Mouse (Mus musculus): ENCODE data around the gene Hhat.
A peak's percentile ranks its signal among the peaks of the same experiment; 100 is the strongest.

The Hhat gene

DNA sequence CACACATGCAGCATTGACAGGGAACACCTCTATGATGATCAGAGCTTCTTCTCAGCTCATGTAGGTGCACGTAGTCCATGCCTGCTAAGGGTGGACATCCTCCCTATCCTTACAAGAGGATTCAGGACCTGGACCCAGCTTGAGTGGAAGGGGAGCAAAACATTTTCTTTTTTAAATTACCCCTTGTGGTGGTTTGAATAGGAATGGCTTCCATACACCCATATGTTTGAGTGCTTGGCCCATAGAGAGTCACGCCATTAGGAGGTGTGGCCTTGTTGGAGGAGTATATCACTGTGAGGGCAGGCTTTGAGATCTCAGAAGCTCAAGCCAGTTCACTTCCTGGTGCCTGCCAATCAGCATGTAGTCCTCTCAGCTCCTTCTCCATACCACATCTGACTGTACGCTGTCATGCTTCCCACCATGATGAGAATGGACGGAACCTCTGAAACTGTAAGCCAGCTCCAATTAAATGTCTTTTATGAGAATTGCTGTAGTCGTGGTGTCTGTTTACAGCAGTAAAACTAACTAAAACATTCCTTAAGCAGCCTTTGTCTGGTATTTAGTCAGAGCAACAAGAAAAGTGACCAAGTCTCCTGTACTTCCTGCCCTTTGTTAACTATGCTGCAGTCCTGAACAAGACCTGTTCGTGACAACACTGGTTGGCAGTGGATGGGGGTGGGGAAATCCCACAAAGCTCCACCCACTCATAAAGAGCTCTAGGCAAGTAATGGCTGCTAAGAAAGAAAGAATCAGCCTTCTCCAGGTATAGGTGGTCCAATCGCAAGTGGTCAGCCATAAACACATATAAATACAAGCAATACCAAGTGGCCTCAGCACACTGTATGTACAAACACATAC, 28.4 kb downstream of the Hhat start:
- no peak for DNase-seq

GRCm38 (mm10) chr1:192741896-192742295, 29.1 kb downstream of the Hhat start:
- no peak for DNase-seq

GRCm38 (mm10) chr1:192736524-192736923, 34.5 kb downstream of the Hhat start:
- DNase-seq, result peak in 1 of 2 experiments; percentile 37

GRCm38 (mm10) chr1:192736002-192736426, 35.0 kb downstream of the Hhat start:
- peak; percentile 63 to 70 for DNase-seq

- DNase-seq, result peak in 1 of 2 experiments; percentile 31
Measured at GRCm38 (mm10) chr1:192730517-192730916, 40.5 kb downstream of the Hhat start.

DNA sequence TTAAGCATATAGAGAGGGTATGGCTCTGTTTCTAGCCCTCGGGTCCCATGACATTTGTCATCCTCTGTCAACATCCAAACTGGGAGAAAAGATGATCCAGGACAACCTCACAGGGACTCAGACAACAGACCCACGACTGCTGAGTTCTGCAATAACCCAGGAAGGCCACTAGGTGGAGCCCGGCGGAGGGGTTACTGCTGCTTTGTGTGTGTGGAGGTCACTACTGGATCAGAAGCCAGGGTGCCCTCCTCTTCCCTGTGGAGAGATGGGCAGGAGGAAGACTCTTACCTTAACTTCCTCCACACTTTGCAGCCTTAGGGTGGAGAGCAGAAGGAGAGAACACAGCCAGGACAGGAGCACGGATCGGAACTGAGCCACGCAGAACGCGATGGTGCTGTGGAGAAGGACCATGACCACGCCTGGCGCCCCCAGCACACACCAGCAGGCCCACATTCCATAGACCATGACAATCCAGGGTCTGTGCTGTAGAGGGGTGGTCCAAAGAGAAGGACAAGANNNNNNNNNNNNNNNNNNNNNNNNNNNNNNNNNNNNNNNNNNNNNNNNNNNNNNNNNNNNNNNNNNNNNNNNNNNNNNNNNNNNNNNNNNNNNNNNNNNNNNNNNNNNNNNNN, 43.9 kb downstream of the Hhat start:
- DNase-seq, result peak; percentile 75 to 76

- DNase-seq, result peak; percentile 85
Measured at GRCm38 (mm10) chr1:192722147-192722546, 48.9 kb downstream of the Hhat start.

- DNase-seq, result no peak
Measured at GRCm38 (mm10) chr1:192720156-192720555, 50.9 kb downstream of the Hhat start.

- DNase-seq, result peak; percentile 82 to 83
Measured at GRCm38 (mm10) chr1:192711779-192712348, 59.2 kb downstream of the Hhat start.

DNA sequence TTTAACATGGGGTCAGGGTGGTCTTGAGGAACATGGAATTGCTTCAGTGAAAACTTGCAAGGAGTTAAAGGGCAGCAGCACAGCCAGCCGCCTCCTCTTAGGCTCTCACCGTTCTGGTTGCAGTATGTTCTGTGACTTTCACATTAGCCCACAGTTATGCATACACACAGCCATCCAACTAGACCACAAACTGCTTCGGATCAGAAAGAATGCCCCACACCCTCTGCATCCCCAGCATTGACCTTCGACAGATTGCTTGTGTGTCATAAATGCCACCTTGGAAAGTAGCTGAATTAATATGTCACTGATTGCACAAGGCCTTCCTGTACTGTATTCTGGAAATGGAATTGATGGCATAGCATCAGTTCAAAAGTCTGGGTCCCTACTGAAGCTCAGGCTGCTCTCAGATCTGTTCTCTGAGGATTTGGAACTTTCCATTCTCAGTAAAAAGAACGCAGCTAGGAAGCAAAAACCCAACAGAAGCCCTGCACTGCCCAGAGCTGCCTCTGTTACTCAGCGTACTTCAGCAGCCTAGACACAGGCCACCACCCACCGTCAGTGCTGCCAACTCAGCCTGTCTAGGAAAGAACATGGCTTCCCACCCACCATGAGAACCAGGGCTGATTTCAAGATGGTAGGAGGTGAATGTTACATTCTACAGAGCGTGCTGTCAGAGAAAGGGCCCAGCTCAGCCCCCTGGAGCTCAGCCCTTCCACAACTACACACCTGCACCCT, 70.5 kb downstream of the Hhat start:
- peak in 1 of 2 experiments; percentile 14 for DNase-seq

GRCm38 (mm10) chr1:192699101-192699500, 71.9 kb downstream of the Hhat start:
- DNase-seq, result no peak

- peak; percentile 31 to 55 for DNase-seq
Measured at GRCm38 (mm10) chr1:192696371-192696863, 74.6 kb downstream of the Hhat start.

GRCm38 (mm10) chr1:192693644-192694043, 77.4 kb downstream of the Hhat start:
- no peak for DNase-seq

GRCm38 (mm10) chr1:192692982-192693381, 78.0 kb downstream of the Hhat start:
- DNase-seq, result no peak

DNA sequence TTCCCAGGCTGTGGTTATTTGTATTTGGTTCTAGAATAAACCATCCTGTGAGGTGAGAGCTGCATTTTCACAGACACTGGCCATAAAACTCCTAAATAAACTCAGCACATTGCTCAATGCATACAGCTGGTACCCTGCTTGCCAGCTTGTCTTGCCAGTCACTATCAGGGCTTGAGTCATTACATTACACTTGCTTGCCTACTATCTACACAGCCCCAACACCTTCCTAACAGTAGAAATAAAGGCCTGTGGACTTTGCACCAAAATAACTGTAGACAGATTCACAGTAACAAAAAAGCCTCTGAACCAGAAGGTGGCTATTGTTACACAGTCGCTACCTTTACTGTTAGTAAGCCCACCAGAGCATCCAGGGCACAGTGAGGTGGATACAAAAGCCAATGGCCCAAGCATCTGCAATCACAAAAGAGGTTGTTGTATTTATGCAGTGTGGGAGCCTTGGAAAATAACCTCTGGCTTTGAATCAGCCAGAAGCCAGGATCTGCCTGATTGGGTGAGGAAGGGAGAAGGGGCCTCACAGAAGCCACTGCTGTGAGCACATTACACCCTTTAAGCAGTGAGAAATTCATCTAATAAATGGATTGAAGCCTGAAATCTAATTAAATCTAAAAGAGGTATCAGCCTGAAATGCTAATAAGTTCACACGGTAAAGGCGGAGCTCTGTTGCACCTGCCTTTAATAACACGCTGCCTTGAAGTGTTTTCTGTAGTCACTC, 88.6 kb downstream of the Hhat start:
- no peak for DNase-seq

- no peak for DNase-seq
Measured at GRCm38 (mm10) chr1:192677236-192677635, 93.8 kb downstream of the Hhat start.

- DNase-seq, result no peak
Measured at GRCm38 (mm10) chr1:192663608-192664007, 107.4 kb downstream of the Hhat start.

GRCm38 (mm10) chr1:192663092-192663491, 107.9 kb downstream of the Hhat start:
- DNase-seq, result peak in 1 of 2 experiments; percentile 11

DNA sequence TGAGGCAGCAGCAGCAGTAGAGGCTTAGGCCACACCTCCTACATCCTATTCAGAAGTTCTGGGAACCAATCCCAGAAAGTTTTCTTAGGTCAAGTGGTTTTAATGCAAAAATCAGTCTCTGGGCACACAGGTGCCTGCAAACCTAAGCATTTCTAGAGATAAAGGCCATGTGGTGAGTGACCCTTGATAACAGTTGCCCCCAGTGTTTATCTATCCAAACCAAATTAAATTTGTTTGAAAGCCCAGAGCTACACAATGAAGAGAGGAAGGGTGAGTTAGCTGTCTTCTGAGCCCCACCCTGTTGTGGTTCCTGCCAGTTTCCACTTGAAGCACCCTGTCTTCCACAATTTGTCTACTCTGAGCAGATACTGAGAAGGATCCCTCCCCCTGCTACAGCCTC, 109.4 kb downstream of the Hhat start:
- DNase-seq, result no peak

GRCm38 (mm10) chr1:192657417-192657816, 113.6 kb downstream of the Hhat start:
- no peak for DNase-seq

GRCm38 (mm10) chr1:192651981-192652605, 118.9 kb downstream of the Hhat start:
- DNase-seq, result no peak

DNA sequence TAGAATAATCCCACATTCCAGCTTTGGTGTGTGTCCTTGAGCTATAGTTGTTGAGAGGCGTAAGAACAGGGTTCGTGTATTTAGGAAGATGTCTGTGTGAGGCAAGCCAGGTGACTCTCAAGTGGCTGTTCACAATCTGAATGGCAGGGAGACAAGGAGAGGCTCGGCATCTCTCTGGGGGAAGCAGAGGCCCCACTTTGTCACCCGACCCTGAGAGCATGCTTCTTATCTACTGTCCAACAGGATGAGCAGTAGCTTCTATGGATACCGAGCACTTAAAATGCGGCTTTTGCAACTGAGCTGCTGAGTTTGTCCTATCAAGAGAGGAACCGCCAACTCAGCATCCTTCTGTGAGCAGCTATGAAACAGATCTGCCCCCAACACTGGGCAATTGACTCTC, 120.4 kb downstream of the Hhat start:
- no peak for DNase-seq

Data from kidney, postnatal 4 days (tissue).